Mouse (Mus musculus): ENCODE data around the gene Col15a1.

Gene Col15a1

DNA sequence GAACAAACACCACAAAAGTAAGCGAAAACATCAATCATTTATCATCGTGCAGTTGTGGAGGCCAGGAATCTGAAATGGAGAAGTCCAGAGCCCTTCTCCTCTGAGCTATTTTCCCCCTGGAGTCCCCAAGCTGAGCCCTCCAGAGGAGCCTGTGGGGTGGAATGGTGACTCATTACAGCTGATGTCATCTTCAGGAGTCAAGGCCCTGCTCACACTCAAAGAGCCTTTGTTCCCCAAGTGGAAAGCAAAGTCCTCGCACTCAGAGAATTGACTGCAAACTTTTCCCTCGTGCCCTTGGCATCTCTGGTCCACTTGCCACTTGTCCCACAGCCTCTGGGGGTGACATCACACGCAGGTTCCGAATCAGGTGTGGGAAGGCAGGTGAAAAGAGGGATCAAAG is 23.4 kb downstream of the Col15a1 start:
- DNase-seq: no peak

DNA sequence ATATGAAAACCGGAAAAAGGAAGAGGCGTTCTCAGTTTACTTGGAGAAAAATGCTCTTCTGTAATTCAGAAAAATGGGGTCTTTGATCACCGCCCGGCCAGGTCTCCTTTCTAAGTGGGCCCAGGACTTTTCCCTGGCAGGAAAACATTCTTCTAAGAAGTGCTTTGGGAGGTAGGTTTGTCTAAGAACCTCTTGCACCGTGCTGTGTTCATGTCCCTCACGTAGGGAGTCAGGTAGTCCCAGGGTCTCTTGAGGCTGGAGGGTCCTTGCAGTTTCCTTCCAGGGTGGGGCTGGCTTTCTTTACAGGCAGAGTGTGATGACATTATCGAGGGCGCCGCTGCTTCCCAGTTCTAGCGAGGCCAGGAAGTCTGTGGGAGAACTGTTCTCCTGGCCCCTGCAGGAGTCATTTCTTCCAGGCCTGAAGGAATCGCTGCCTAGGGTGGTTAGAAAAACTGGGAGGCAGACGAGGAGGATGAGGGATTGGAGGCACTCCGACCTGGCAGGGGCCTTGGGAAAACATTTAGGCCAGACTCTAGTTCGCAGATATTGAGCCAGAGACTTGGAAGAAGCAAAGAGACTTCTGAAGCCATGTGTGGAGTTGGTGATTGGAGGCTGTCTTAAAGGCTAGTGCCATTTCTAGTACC is 25.4 kb downstream of the Col15a1 start:
- DNase-seq: no peak

DNA sequence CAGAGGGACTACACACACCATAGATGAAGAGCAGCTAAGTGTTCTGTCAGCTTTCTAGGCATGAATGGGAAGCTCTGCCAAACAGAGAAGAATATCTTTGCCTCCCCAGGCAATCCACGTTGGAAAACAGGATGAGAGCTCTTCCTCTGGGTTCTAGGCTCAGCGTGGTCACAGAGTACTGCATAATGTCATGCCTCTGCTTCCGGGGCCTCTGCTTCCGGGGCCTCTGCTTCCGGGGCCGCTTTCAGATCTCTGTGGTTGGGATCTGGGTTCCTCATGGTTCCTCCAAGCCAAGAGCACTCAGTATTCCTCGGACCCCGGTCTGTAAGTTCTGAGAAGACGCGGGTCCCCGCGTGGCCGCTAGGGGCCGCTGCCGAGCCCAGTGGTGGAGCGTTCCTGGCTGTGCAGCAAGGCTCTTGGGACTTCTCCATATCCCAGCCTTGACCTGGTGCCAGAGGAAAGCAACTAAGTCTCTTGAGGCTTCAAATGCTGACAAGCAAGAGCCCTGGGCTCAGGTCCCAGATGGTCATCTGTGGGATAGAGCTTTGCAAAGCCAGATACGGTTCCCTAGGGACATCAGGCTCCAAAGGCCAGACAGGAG is 26.8 kb downstream of the Col15a1 start:
- peak; percentile 61 to 72 for DNase-seq

DNA sequence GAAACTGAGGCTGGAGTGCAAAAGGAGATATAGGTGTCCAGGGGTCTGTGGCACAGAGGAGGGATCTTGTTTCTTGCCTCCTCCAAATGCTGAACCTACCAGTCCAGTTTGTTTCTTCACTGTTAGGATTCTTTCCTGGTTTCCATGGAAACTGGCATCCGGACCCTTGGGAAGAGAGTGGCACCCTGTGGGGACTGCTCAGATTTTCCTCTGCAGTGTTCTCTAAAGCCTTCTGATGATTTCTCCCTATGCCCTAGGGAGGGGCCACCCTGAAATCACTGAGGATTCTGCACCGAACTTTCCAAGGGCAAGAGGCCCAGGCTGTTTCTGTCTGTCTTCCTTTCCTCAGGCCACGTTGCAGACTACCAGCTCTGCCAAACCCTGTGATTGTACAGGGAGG is 27.4 kb downstream of the Col15a1 start:
- no peak for DNase-seq

DNA sequence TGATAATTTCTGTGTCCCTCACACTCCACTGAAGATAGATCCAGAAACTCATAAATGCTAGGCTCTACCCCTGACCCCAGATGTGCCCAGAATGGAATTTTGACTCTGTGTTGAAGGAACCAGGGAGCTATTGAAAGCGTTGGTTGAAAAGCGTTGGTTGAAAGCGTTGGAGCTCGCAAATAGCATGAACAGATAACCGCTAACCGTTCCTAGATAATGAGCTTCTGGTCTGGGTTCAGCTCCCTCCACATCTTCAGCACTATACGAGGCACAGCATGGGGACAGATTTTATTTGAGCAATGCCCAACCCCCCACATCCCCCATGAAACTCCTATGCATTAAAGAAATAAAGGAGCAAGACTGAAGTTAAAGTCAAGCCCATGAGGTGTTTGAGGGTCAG is 28.1 kb downstream of the Col15a1 start:
- no peak for DNase-seq

DNA sequence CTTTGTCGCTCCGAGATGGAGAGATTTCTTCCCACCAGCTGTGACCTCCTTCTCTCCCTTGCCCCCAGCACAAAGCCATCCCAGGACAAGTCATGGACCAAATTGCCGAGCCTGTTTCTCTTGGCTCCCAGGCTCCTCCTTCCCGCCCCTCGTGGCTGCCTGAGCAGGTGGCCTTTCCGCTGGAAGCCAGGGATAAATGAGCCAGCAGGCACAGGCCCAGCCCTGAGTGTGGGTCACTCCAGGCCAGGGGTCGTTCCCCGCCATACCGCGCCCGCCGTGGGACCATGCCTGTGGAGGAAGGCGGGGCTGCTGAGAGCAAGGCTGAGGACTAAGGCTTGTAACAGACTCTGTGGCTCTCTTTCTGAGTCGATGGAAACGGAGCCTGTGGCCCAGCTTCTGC is 29.3 kb downstream of the Col15a1 start:
- DNase-seq: no peak

DNA sequence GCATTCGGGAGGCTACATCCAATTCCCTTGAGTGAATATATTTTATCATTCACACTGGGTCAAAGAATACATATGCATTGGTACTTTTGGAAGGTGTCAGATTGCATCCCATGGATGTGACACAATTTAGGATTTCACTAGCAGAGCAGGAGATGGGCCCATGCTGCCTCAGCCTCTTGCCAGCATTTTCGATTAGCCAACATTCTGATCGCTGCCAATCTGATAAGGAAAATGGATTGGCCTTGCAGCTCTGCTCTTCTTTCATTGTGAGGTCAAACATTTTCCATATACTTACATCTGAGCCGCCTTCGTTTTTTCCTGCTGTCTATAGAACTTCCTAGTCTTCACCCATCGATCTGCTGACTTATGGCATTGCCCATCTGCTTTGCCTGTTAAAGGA is 31.2 kb downstream of the Col15a1 start:
- no peak for DNase-seq

DNA sequence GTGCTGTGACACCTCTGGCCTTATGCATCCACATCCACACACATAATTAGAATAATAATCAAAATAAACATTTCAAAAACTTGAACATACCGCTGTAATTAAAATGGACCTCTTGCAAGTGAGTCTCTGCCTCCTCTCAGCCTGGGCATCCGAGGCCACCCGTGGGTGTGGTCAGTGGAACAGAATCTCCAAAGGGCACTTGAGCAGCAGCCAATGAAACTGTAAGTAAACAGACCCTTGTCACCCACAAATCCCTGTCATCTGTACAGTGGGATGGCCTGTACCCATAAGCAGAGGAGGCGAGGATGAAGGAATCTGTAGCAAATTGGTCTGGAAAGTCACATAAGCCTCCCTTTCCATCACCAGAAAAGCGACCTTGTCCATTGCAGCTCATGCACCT is 32.9 kb downstream of the Col15a1 start:
- DNase-seq: no peak

DNA sequence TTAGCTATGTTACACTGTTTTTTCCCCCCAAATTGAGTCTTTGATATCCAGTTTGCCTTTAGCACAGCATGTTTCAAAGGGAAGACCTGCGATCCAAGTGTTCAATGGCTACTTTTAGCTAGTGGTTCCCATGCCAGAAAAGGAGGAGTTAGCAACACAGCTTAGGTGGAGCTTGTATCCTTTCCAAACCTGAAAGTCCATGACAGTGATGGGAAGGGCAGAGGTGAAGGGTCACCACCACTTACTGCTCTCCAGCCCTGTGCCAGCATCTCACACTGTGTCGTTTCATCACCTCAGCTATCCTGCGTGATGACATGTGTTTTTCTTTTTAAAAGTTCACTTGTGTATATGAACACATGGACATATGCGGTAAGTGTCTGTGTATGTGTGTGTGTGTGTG is 34.2 kb downstream of the Col15a1 start:
- DNase-seq: no peak

DNA sequence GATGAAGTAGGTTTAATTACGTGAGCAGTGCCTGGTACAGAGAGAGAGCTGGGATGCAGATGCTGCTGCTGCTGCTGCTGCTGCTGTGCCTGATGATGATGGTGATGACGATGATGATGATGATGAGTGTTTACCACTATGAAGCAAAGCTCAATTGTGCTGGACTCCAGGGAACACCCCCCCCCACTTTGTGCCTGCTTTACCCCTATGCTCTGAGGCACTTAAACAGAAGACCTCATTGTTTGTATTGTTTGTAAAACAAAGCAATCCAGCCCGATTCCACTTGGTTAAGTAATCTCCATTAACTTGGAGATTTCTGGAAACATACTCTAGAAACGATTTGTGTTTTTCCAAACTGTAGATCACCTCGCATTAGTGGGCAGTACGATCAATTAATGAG is 36.7 kb downstream of the Col15a1 start:
- no peak for DNase-seq

DNA sequence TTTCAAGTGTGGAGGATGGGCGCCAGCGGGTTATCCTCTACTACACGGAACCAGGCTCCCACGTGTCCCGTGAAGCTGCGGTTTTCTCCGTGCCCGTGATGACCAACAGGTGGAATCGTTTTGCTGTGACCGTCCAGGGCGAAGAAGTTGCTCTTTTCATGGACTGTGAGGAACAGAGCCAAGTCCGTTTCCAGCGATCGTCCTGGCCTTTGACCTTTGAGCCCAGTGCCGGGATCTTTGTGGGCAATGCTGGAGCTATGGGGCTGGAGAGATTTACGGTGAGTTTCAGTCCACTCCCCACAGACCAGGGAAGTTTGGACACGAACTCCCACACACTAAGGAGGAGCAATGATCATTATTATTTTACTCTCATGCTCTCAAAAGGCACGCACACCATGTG is 37.7 kb downstream of the Col15a1 start:
- no peak for DNase-seq

DNA sequence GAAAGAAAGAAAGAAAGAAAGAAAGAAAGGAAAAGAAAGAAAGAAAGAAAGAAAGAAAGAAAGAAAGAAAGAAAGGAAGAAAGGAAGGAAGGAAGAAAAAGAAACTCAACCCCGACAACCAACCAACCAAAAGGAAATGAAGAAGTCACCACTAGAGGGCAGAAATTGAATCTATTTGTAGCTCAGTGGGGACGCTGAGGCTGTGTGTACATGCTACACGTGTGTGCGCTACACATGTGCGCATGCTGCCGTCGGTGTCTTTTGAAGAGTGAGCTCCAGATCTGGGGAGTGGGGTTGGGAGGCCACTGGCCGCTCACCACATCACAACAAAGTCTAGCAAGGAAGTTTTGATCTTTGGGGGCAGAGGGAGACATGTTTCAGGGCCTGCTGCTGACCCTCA is 38.9 kb downstream of the Col15a1 start:
- no peak for DNase-seq

DNA sequence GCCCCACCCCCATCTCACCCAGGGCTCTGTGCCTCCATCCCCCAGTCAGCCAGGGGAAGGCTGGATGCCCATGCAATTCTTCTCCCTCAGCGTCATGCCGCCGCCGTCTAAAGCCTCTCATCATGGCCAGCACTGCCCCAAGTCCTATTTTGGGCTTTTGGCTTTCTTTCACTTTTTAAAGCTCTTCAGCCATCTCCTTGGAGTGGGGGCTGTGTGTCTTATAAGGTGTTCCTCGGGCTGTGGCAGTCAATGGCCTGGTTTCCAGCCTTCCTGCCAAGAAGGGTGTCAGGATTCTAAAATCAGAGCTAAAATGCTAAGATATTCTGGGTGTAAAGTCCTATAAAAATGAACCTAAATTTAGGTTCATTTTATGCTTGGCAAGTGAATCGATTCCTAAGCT is 39.6 kb downstream of the Col15a1 start:
- no peak for DNase-seq

DNA sequence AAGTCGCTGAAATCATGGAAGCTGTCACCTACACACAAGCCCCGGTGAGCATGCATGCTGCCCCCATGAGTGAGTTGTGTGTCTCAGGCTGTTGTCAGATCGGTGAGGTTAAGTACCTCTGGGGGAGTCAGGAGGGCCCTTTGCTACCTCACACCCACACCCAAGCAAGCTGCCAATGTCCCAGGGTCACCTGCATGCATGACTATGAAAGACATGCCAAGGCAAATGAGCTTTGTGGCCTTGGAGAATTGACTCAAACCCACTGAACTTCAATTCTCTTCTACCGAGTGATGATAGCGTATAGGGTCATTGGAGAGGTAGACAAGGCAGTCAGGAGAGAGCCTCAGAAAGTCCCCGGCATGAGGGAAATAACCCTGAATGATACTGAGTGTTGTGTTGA is 41.2 kb downstream of the Col15a1 start:
- DNase-seq: no peak

DNA sequence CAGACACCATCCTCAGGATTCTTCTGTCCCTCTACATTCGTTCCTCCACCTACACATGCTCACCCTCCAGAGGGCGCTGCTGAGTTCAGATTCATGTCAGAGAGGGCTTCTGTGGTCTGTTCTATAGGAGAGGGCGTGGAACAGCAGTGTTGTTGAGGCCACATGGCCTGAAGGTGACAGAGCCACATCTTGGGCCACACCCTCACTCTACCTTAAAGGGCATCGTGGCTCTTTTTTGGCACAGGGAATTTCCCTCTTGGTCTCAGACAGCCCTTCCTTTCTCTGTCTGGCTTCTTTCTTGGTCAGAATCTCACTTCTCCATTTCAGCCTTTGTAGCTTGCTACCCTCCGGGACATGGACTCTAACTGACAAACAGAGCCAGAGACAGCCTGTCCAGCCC is 43.1 kb downstream of the Col15a1 start:
- DNase-seq: peak; percentile 88 to 92

DNA sequence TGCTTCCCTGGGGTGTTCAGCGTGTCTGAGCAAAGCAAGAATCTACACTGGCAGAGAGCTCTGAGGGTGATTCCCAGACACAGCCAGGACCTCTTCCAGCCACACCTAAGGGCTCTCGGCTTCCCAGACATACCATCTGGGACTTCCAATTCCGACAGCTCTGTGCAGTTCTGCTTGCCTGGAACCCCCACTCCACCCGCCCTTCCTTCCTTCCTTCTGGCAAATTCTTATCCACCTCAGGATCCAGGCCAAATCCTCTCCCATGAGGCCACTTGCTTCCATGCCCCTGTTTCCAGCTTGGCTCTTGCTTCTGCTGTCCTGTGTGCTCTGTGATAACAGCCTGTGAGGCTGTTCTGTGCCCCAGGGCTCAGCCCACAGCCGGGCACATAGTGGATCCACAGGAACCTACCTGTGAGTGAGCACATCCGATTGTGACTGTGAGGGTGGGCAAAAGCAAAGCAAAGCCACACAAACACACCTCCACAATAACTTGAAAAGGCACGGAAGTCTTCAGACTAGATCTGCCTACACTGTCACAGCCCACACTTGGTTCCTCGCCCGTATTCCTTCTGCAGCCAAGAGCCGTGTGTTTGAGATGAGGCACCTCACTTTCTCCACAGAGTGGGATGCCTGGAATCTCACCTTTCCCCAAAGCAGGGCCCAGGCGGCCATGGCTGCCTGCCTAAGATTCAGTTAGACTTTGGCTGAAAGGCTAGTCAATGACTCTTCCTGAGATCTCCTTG is 43.9 kb downstream of the Col15a1 start:
- no peak for DNase-seq

DNA sequence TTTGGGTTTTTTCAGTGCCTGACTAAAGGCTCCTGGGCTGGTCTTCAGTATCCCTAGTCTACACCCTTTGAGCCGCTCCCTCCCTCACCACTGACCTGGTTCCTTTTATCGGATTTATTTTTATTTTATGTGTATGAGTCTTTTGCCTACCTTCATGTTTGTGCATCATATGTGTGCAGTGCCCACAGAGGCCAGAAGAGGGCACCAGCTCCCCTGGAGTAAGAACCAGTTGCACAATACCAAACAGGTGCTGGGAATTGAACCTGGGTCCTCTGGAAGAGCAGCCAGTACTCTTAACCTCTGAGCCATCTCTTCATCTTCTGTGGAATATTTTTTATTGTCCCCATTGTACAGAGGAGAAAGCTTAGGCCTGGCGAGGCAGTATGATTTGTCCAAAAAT is 44.7 kb downstream of the Col15a1 start:
- DNase-seq: no peak

DNA sequence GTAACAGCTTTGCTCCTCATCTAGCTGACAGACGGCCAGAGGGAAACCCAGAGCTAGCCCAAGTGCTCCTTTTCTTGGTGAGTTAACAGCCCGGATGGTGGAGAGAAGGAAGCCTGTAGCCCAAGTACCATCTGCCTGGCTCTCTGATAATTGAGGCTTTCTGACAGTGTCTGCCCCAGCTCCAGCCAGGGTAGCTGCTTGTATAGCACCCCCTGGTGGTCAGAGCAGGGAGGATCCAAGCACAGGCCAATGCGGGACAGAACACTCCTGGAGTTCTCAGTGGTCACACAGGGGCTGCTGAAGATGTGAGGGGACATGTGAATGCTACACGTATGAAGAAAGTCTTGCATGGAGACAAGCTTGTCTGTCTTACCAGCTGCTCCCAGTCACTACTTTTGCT is 47.7 kb downstream of the Col15a1 start:
- peak; percentile 80 to 81 for DNase-seq

DNA sequence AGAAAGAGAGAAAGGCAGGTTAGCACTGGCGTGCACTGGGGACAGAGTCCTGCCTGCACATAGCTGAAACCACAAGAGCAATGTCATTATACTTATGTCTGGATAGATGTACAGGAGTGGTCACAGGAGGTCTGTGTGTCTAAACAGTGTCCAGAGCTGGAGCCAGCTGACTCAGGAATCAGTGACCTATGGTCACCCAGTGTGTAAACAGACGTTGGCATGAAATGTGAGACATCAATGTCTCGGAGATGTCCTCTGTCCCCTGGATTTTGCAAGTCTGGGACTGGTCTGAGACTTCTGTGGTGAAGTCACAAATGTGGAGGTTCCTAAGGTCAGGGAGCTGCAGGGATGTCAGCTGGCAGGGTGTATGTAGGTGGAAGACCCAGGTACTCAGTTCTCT is 50.2 kb downstream of the Col15a1 start:
- DNase-seq: no peak

DNA sequence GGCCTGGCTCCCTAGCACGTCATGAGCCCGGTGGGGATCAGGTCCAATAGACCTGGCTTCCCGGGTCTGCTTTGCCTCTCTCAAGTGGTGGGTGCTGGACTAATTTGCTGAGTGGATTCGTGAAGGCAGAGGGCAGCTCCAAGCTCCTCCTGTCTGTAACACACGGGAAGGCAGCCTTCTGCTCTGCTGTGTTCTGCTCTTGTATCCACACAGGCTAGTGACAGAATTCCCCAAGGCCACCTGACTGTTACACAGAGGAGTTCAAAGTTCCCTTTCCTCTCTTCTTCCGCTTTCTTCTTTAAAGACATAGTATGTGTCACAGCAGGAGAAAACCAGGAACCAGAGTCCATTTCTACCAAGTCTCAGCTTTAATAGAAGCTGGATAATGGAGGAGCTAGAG is 53.1 kb downstream of the Col15a1 start:
- DNase-seq: no peak

DNA sequence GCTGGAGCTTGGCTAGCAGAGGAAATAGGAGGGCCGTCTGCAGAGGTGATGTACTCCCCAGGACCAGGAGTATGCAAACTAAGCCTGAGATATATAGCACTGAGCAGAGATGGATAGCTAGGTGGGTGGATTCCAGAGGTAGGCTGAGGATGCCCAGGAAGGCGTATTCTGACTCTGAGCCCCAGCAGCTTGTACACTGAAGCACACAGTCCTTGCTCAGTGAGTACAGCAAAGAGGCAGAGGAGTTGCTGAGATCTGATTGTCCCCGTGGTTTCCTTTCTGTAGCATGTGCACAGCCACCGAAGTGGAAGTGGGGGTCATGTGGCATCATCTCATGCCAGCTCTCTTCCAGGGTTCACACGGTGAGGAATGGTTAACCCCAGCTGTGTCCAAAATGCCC is 54.0 kb downstream of the Col15a1 start:
- no peak for DNase-seq

DNA sequence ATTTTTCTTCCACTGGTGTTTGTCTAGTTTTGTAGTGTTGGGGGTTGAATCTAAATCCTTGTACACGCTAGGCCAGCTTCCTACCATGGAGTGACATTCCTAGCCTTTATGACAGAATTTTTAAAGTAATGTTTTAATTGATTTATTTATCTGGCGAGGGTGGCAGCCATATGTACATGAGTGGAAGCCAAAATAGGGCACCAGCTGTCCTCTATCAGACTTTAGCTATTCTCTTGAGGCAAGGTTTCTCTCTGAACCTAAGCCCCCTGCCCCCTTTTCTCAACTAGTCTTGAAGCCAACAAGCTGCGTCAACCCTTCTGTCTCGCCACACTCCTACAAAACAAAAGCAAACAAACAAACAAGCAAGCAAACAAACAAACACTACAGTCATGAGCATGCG is 57.6 kb downstream of the Col15a1 start:
- DNase-seq: no peak

DNA sequence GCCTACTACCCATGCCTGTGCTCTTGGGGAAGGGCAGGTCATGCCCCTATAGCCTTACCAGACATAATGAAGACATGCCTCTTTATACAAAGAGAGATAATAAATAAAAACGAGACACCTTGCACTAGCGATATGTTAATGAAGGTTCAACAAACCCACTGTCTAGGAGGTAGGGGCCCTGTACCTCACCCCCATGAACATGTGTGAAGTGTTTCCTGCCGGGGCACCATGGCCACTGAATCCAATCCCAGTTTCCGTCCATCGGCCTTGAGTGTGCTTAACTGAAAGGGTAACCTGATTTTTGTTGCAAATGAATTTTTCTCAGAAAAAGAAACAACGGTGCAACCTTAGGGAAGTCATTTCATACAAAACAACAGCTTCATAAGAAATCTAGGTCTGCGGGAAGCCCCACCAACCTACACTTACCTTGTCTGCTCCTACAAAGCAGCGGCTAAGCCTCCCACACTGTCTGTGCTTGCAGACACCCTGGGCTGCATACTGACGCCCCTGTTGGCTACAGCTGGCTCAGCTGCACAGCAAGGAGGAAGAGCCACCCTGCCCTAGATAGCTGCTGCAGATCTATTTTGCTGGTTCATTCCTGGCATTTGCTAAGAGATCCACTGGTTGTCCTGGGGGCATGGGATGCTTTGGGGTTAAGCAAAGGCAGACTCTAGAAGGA is 64.6 kb downstream of the Col15a1 start:
- DNase-seq: peak; percentile 70 to 81

DNA sequence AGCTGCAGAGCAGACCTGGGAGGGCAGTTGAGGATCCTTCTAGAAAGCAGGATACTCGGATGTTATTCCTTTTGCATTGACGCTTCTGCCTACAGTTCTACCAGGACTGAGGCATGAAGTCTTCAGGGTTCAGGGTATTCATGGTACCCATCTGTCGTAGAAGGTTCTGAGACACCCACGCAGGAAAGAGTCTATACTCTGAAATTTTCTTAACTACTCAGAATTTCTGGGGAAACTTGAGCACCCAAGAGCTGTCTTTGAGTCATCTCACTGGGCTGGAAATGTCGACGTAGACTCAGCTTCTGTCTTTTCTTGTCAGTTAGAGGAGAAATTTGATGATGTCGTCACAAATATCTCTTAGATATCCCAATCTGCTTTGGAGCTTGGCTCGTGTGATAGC is 65.8 kb downstream of the Col15a1 start:
- DNase-seq: no peak
